Mouse (Mus musculus): Measurements from ENCODE around the gene Tmem45a2. TPM values are rescaled to one million over a fixed set of nuclear protein-coding genes. Genes with fewer than 3 reads are reported as not detected.

Gene Tmem45a2
- total RNA-seq, 1 experiment: 0.09 TPM

GRCm38 (mm10) chr16:57101174-57101573, 30.0 kb upstream of the Tmem45a2 start:
- Histone ChIP-seq H3K36me3 (ENCODE audit: control insufficient read depth, insufficient read depth, low read length, poor library complexity, severe bottlenecking) (no peaks in the 10 kb centered on the region), H3K9me3 (ENCODE audit: control insufficient read depth, insufficient read depth, low read depth, low read length) (no peaks in the 10 kb centered on the region), H3K4me1 (ENCODE audit: control insufficient read depth in 2 of 2, insufficient read depth in 2 of 2, low read length in 2 of 2, poor library complexity in 1 of 2) (no peaks in the 10 kb centered on the region), H3K9ac (ENCODE audit: insufficient read depth, low read depth, low read length, poor library complexity, severe bottlenecking) (no peak overlapping the region), H3K27ac (ENCODE audit: insufficient read depth, low read depth, low read length, poor library complexity, severe bottlenecking) (no peak overlapping the region), H3K4me3 (ENCODE audit: insufficient read depth in 1 of 2, low read depth in 1 of 2, low read length in 2 of 2, poor library complexity in 1 of 2, severe bottlenecking in 1 of 2) (no peak overlapping the region)
- no peak for DNase-seq (ENCODE audit: low read depth, low spot score)
- TF ChIP-seq MAFK (IDR thresholded peaks at IDR 0.05; ENCODE audit: insufficient read depth, low read depth, low read length) (no peak), ZNF384 (IDR thresholded peaks at IDR 0.05; ENCODE audit: low read depth, low read length) (no peak), ZC3H11A (IDR thresholded peaks at IDR 0.05; ENCODE audit: borderline replicate concordance, low read depth, low read length) (no peak), CHD2 (IDR thresholded peaks at IDR 0.05; ENCODE audit: low read depth, low read length) (no peak), HCFC1 (IDR thresholded peaks at IDR 0.05; ENCODE audit: borderline replicate concordance, insufficient read depth, low read length) (no peak)
- in situ Hi-C loops (cut with MboI; ENCODE audit: low sequenced_read_pairs in 2 of 2, unreplicated experiment in 2 of 2): no loop called here

- TF ChIP-seq ZC3H11A (IDR thresholded peaks at IDR 0.05; ENCODE audit: borderline replicate concordance, low read depth, low read length) (no peak), ZNF384 (IDR thresholded peaks at IDR 0.05; ENCODE audit: low read depth, low read length) (no peak), MAFK (IDR thresholded peaks at IDR 0.05; ENCODE audit: insufficient read depth, low read depth, low read length) (no peak), CHD2 (IDR thresholded peaks at IDR 0.05; ENCODE audit: low read depth, low read length) (no peak), HCFC1 (IDR thresholded peaks at IDR 0.05; ENCODE audit: borderline replicate concordance, insufficient read depth, low read length) (no peak)
- no peaks in the 10 kb centered on the region for H3K9me3 ChIP-seq (ENCODE audit: control insufficient read depth, insufficient read depth, low read depth, low read length)
- no peaks in the 10 kb centered on the region for H3K4me1 ChIP-seq (ENCODE audit: control insufficient read depth in 2 of 2, insufficient read depth in 2 of 2, low read length in 2 of 2, poor library complexity in 1 of 2)
- no peak overlapping the region for H3K4me3 ChIP-seq (ENCODE audit: insufficient read depth in 1 of 2, low read depth in 1 of 2, low read length in 2 of 2, poor library complexity in 1 of 2, severe bottlenecking in 1 of 2)
- no peak overlapping the region for H3K9ac ChIP-seq (ENCODE audit: insufficient read depth, low read depth, low read length, poor library complexity, severe bottlenecking)
- in situ Hi-C loops (cut with MboI; ENCODE audit: low sequenced_read_pairs in 2 of 2, unreplicated experiment in 2 of 2): loop anchor here in 1 of 2 experiments (10.0 kb wide), 1 partner anchor 325 kb away; no protein-coding TSS in a partner anchor
- H3K27ac ChIP-seq (ENCODE audit: insufficient read depth, low read depth, low read length, poor library complexity, severe bottlenecking): no peak overlapping the region
- DNase-seq (ENCODE audit: low read depth, low spot score): no peak
- no peaks in the 10 kb centered on the region for H3K36me3 ChIP-seq (ENCODE audit: control insufficient read depth, insufficient read depth, low read length, poor library complexity, severe bottlenecking)
Measured at GRCm38 (mm10) chr16:57099572-57100237, 28.5 kb upstream of the Tmem45a2 start.

GRCm38 (mm10) chr16:57098468-57099144, 27.4 kb upstream of the Tmem45a2 start:
- in situ Hi-C loops (cut with MboI; ENCODE audit: low sequenced_read_pairs in 2 of 2, unreplicated experiment in 2 of 2): loop anchor here in 1 of 2 experiments (10.0 kb wide), 1 partner anchor 324 kb away; no protein-coding TSS in a partner anchor
- Histone ChIP-seq H3K9ac (ENCODE audit: insufficient read depth, low read depth, low read length, poor library complexity, severe bottlenecking) (no peak overlapping the region), H3K9me3 (ENCODE audit: control insufficient read depth, insufficient read depth, low read depth, low read length) (no peaks in the 10 kb centered on the region), H3K4me1 (ENCODE audit: control insufficient read depth in 2 of 2, insufficient read depth in 2 of 2, low read length in 2 of 2, poor library complexity in 1 of 2) (no peaks in the 10 kb centered on the region), H3K27ac (ENCODE audit: insufficient read depth, low read depth, low read length, poor library complexity, severe bottlenecking) (no peak overlapping the region), H3K4me3 (ENCODE audit: insufficient read depth in 1 of 2, low read depth in 1 of 2, low read length in 2 of 2, poor library complexity in 1 of 2, severe bottlenecking in 1 of 2) (no peak overlapping the region), H3K36me3 (ENCODE audit: control insufficient read depth, insufficient read depth, low read length, poor library complexity, severe bottlenecking) (no peaks in the 10 kb centered on the region)
- DNase-seq (ENCODE audit: low read depth, low spot score): no peak
- TF ChIP-seq MAFK (IDR thresholded peaks at IDR 0.05; ENCODE audit: insufficient read depth, low read depth, low read length) (no peak), HCFC1 (IDR thresholded peaks at IDR 0.05; ENCODE audit: borderline replicate concordance, insufficient read depth, low read length) (no peak)

- Histone ChIP-seq H3K9ac (ENCODE audit: insufficient read depth, low read depth, low read length, poor library complexity, severe bottlenecking) (no peak overlapping the region), H3K4me3 (ENCODE audit: insufficient read depth in 1 of 2, low read depth in 1 of 2, low read length in 2 of 2, poor library complexity in 1 of 2, severe bottlenecking in 1 of 2) (no peak overlapping the region), H3K9me3 (ENCODE audit: control insufficient read depth, insufficient read depth, low read depth, low read length) (no peaks in the 10 kb centered on the region), H3K36me3 (ENCODE audit: control insufficient read depth, insufficient read depth, low read length, poor library complexity, severe bottlenecking) (no peaks in the 10 kb centered on the region), H3K4me1 (ENCODE audit: control insufficient read depth in 2 of 2, insufficient read depth in 2 of 2, low read length in 2 of 2, poor library complexity in 1 of 2) (no peaks in the 10 kb centered on the region), H3K27ac (ENCODE audit: insufficient read depth, low read depth, low read length, poor library complexity, severe bottlenecking) (no peak overlapping the region)
- in situ Hi-C loops (cut with MboI; ENCODE audit: low sequenced_read_pairs in 2 of 2, unreplicated experiment in 2 of 2): loop anchor here in 1 of 2 experiments (10.0 kb wide), 1 partner anchor 318 kb away; no protein-coding TSS in a partner anchor
- TF ChIP-seq HCFC1 (IDR thresholded peaks at IDR 0.05; ENCODE audit: borderline replicate concordance, insufficient read depth, low read length) (no peak), MAFK (IDR thresholded peaks at IDR 0.05; ENCODE audit: insufficient read depth, low read depth, low read length) (no peak), CHD2 (IDR thresholded peaks at IDR 0.05; ENCODE audit: low read depth, low read length) (no peak), ZNF384 (IDR thresholded peaks at IDR 0.05; ENCODE audit: low read depth, low read length) (no peak), ZC3H11A (IDR thresholded peaks at IDR 0.05; ENCODE audit: borderline replicate concordance, low read depth, low read length) (no peak)
- DNase-seq (ENCODE audit: low read depth, low spot score): no peak
Measured at GRCm38 (mm10) chr16:57092911-57093605, 21.9 kb upstream of the Tmem45a2 start.
